Mouse (Mus musculus): ENCODE data around the gene Zfp280b. TPM values are rescaled to one million over a fixed set of nuclear protein-coding genes. Genes with fewer than 3 reads are reported as not detected.

The Zfp280b gene
- total RNA-seq, 2 experiments from 2014 or later = 7.7 to 8.1 TPM

Small RNA genes within 50 kb of the gene (microRNA-seq; reads per million reads assigned to microRNA genes)
- gene Mir6409 = not detected

Other genes starting within 250 kb of the Zfp280b start
- 10 to 100 TPM; 12.2 to 13.4 TPM for gene Gstt1, start 234.1 kb upstream of the Zfp280b start, total RNA-seq (2021)
- gene Gstt4, start 210.1 kb upstream of the Zfp280b start, total RNA-seq (2021) = not detected
- gene Gstt2, start 195.2 kb upstream of the Zfp280b start, total RNA-seq (2021) = 10 to 100 TPM in 1 of 2 experiments, 1 to 10 TPM in 1; 9.3 to 10.9 TPM
- 100 to 1,000 TPM; 202 to 203 TPM for gene Mif, start 172.4 kb upstream of the Zfp280b start, total RNA-seq (2021)
- gene Derl3, start 139.2 kb upstream of the Zfp280b start, total RNA-seq (2021) = under 1 TPM; 0.26 to 0.78 TPM
- 10 to 100 TPM; 22.8 to 22.9 TPM for gene Smarcb1, start 111.0 kb upstream of the Zfp280b start, total RNA-seq (2021)
- gene Chchd10, start 99.5 kb upstream of the Zfp280b start, total RNA-seq (2021) = 1,000 to 10,000 TPM; 1,761 to 1,834 TPM
- gene Mmp11, start 96.2 kb upstream of the Zfp280b start, total RNA-seq (2021) = 1 to 10 TPM; 5.0 to 8.1 TPM
- gene Gm867, start 92.0 kb upstream of the Zfp280b start, total RNA-seq (2021) = not detected
- not detected for gene Vpreb3, start 89.6 kb upstream of the Zfp280b start, total RNA-seq (2021)
- not detected for gene Gm5134, start 78.1 kb upstream of the Zfp280b start, total RNA-seq (2021)
- gene Slc5a4b, start 78.3 kb downstream of the Zfp280b start, total RNA-seq (2021) = not detected
- gene Slc5a4a, start 114.8 kb downstream of the Zfp280b start, total RNA-seq (2021) = not detected
- 10 to 100 TPM; 10.7 to 10.8 TPM for gene Prmt2, start 205.2 kb downstream of the Zfp280b start, total RNA-seq (2021)
- 1 to 10 TPM; 1.5 to 1.6 TPM for gene S100b, start 221.2 kb downstream of the Zfp280b start, total RNA-seq (2021)

Measured in heart, postnatal 25 days (tissue).